Mouse (Mus musculus): ENCODE results near the gene Sstr4. TPM values are rescaled to one million over a fixed set of nuclear protein-coding genes. Genes with fewer than 3 reads are reported as not detected.

The Sstr4 gene
- polyA plus RNA-seq, 1 experiment: 0.47 TPM

DNA sequence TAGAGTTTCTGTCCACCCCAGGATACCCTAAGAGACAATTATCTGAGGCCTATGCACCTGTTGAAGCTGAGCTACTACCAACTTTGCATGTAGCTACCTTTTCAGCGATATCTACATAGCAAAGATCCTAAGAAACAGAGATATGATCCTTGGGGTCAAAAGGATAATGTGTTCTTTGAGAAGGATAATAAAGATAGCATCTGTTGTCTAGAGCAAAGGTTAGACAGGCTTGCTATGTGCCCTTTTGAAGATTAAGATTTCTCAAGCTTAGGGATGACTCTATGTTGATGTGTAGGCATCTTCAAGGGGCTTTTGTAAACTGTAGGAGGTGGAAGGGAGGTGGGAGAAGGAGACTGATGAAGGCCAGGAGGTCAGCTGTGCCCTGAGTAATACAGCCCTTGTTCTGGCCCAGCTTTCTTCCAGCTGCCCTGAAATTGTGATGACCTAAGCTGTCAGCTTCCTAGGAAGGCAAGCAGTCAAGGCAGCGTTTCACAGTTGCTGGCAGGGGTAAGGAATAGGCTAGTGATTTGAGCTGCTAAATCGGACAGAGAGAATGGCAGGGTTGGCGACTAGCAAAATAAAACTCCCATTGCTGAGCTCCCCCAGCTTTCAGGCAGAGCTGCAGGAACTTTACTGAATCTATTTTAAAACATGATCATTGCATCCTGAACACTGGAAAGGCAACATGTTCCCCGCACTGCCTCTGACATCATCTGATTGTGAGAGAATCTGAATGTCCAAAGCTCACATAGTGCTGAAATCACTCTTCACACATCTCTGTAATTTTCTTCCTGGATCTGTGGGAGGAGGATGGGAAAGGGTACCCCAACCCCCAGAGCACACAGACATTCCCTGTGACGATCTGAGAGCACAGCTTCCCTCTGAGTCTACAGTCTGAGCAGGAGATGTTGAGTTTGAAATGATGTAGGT, 7.2 kb upstream of the Sstr4 start:
- 61% methylated on average over 6 of the region's 6 CpGs for WGBS
- no peak for DNase-seq (ENCODE audit: low read depth, low spot score)

GRCm38 (mm10) chr2:148393149-148393548, 2.0 kb upstream of the Sstr4 start:
- no peak for DNase-seq (ENCODE audit: low read depth, low spot score)
- WGBS: 46% methylated on average over 1 of the region's 1 CpGs

- DNase-seq (ENCODE audit: low read depth, low spot score): no peak
Observed at GRCm38 (mm10) chr2:148393846-148394245, 1.3 kb upstream of the Sstr4 start.

GRCm38 (mm10) chr2:148396209-148396608, 1.1 kb downstream of the Sstr4 start:
- 72% methylated on average over 10 of the region's 10 CpGs for WGBS
- DNase-seq (ENCODE audit: low read depth, low spot score): no peak

GRCm38 (mm10) chr2:148397015-148397783, 2.1 kb downstream of the Sstr4 start:
- WGBS: 54% methylated on average over 11 of the region's 11 CpGs
- DNase-seq (ENCODE audit: low read depth, low spot score): no peak

DNA sequence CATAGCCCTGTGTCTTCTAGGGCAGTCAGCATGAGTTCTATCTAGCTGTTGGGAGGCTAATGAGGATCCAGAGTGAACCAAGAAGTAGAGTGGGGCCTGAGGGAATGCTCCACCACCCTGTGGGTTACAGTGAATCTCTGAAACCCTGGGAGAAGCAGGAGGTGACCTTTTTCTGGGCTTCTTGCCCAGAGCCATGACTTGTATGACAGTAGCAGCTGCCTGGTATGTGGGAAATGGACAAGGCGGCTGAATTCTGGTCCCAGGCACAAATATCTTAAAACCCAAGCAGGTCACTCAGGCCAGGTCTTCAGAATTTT, 2.6 kb downstream of the Sstr4 start:
- WGBS: 64% methylated on average over 1 of the region's 1 CpGs
- DNase-seq (ENCODE audit: low read depth, low spot score): no peak

GRCm38 (mm10) chr2:148398901-148399685, 3.9 kb downstream of the Sstr4 start:
- DNase-seq (ENCODE audit: low read depth, low spot score): no peak
- 71% methylated on average over 5 of the region's 5 CpGs for WGBS

DNA sequence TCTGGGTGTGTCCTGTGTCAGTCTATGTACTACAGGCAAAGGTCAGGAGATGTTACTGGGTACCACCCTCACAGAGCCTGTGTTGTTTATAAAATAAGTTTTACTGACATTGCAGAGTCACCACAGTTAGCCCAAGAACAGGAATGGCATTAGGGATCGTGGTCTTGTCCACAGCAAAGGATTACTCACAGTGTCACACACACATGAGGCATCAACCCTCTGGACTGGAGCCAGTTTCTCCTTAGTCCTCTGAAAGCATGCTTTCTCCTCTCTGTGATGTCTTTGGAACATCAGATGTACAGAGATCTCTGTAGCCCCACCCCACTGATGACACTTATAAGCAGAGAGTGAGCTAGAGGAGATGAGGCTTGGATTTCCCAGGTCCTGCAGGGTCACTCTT, 7.1 kb downstream of the Sstr4 start:
- WGBS: 23% methylated on average over 1 of the region's 1 CpGs

GRCm38 (mm10) chr2:148404906-148405305, 9.8 kb downstream of the Sstr4 start:
- DNase-seq (ENCODE audit: low read depth, low spot score): no peak
- WGBS: 67% methylated on average over 5 of the region's 5 CpGs

More for the DNA sequence above, 7.1 kb downstream of the Sstr4 start:
- DNase-seq (ENCODE audit: low read depth, low spot score): no peak

DNA sequence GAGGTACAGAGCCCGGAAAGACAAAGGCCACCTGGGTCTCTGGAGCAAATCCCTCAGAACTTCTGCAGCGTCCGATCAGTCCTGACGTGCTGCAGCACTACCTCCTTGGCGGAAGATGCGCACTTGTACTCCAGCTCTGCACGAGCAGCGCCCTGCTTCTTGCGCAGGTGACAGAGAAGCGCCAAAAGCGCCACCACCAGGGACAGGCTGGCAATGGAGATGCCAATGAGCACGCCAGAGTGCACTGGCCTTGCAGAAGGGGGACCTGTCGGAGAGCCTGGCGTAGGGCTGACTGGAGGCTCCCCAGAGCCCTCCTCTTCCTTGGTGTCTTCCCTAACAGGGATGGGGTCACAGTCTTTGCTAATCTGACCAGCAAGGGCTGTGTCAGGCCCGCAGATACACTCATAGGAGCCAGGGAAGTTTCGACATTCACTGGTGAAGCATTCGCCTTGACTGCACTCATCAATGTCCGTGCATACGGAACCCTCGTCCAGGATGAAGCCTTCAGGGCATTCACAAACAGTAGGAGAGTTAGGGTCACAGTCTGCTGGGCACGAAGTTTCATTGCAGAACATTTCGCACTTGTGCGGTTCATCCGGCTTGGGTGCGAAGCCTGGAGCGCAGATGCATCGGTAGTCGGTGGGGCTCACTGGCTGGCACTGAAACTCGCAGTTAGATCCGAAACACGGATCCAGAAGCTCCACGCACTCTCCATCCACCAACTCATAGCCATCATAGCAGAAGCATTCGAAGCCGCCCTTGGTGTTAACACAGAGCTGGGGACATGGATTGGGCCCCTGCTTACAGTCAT, 11.2 kb downstream of the Sstr4 start:
- DNase-seq (ENCODE audit: low read depth, low spot score): no peak

GRCm38 (mm10) chr2:148406971-148407869, 12.1 kb downstream of the Sstr4 start:
- no peak for DNase-seq (ENCODE audit: low read depth, low spot score)
- WGBS: 8% methylated on average over 55 of the region's 55 CpGs

More for the DNA sequence above, 11.2 kb downstream of the Sstr4 start:
- 25% methylated on average over 34 of the region's 34 CpGs for WGBS

DNA sequence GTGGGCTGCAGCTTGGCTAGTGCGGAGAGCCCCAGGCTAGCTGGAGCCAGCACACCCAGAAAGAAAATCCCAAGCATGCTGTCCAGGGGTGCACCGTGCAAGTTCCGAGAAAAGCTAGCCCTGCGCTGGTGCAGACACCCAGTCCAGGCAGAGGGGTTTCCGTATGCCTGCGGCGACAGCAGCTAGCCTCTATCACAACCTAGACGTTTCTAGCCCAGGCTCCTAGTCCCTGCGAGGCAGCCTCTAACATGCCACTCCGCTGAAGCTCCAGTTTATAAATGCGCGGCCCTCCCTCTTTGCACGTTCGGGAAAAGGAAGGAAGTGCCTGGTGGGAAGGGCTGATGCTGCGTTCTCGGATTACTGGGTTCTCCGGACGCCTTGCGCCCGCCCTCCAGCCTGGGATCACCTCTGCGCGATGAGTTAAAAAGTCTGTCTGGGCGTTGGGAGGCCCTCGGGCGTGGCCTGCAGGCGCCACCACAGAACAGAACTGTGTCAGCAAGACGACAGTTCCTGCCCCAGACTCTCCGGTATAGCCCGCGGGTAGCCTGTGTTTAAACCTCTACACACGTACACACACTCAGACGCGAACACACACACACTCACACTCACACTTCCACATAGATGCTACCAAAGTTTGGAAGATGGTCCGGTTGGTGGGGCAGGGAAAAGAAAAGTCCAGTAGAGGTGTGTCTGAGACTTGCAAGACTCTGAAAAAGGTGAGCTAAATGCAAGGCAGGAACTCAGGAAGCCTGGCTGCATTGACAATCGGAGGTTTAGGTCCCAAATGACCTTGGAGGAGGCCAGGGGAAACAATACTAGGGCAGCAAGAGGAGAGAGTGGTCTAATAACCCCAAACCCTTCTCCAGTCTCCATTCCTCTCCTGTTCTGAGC, 13.0 kb downstream of the Sstr4 start, which contains the start of gene Thbd:
TSS of gene Thbd (minus strand) at position 319 of the 891 bp plus-strand sequence.
- no peak for DNase-seq (ENCODE audit: low read depth, low spot score)
- 4% methylated on average over 35 of the region's 35 CpGs for WGBS

GRCm38 (mm10) chr2:148408761-148409120, 13.6 kb downstream of the Sstr4 start:
- no peak for DNase-seq (ENCODE audit: low read depth, low spot score)
- WGBS: 22% methylated on average over 6 of the region's 6 CpGs

DNA sequence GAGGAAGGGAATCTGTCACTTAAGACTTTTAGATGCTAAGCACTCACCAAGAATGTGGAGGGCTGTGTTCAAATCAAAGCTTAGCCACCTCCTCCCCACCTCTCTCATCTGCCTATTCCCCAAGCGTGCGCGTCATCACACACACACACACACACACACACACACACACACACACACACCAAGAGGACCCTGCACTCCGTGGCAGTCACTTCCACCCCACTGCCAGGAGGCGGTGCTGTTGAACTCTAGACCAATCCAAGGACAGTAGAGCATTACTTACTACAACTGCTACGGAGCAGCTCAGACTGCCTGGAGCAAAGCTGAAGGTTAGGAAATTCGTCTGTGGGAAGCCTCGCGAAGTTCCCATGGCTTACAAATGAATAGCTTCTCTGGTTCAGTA, 14.0 kb downstream of the Sstr4 start:
- DNase-seq (ENCODE audit: low read depth, low spot score): no peak
- WGBS: 11% methylated on average over 9 of the region's 9 CpGs

DNA sequence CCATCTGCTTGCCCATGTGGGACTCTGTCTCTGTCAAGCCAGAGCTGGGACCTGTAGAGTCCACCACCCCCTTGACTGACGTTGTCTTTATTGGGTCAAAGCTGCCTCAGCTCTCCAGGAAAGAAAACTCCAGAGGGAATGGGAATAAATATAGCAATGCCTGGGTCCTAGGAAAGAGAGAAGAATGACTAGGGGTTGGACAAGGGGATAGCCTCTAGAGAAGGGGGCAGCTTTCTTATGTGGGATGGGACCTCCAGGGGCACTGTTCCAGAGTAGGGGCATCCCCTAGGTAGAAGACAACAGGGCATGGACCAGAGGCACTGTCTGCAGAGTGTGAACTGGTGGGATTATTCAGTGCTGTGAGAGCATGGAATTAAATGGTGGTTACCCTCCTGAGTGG, 14.7 kb downstream of the Sstr4 start:
- 71% methylated on average over 1 of the region's 1 CpGs for WGBS
- no peak for DNase-seq (ENCODE audit: low read depth, low spot score)

DNA sequence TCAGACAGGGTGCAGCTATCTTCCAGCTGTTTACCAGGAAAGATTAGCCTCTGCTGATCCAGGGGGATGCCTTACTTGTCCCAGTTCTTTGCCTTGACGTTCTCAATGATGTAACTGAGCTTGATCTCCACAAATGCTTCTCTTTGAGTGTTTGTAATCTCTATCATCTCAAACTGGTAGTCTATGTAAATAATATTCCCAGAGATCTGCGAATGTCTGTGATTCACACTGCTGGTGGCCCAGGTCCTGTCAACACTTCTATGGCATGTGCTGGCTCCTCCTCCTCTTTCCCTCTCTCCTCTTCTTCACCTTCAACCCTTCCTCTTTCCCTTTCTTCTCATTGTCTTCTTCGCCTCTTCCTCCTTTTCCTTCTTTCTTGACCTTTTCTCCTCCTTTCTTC, 24.0 kb downstream of the Sstr4 start:
- no peak for DNase-seq (ENCODE audit: low read depth, low spot score)
- WGBS: 67% methylated on average over 3 of the region's 3 CpGs

DNA sequence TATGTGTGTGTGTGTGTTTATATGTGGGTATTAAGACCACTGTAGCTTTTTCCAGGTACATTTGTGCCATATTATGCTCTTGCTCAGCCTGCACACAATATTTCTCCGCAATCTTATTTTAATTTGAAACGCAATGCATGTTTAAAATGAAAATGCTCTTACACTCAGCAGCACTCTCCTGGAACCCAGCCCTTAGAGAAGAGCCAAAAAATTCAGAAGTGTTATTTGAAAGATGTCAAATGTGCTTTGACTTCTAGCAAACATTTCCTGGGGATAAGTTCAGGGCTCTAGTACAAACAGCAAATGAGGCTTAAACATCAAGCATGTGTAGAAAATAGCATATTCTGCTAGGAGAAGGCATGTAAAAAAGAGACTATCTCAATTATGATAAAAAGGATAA, 24.6 kb downstream of the Sstr4 start:
- DNase-seq (ENCODE audit: low read depth, low spot score): no peak
- 80% methylated on average over 2 of the region's 2 CpGs for WGBS

All from large intestine, adult 2 months (tissue).